Mouse (Mus musculus) right cerebral cortex, postnatal 4 days (tissue): ENCODE data around the gene Vmn2r121.

Source experiments
- DNase-seq: peaks from one replicate; pipeline ENCODE4 v3.0.0-alpha.2; 2022

The Vmn2r121 gene

GRCm38 (mm10) chrX:124135852-124136251 is at the start of gene Vmn2r121:
TSS of gene Vmn2r121 (minus strand) at chrX:124135952.
- DNase-seq, result no peak
